Mouse (Mus musculus) frontal cortex, postnatal 36 days (tissue): ENCODE data around the gene Shbg.

ENCODE experiments used
- DNase-seq, 2 experiments: peaks; one replicate each; pipeline ENCODE4 v3.0.0; 2022; ENCODE audit warnings: low spot score in 2 of 2

Gene Shbg

GRCm38 (mm10) chr11:69565131-69565530 lies 52.6 kb downstream of the Shbg start:
- DNase-seq, result no peak
